Mouse (Mus musculus) layer of hippocampus, postnatal 14 days (tissue): ENCODE results near the gene Srgap1. TPM values are rescaled to one million over a fixed set of nuclear protein-coding genes. Genes with fewer than 3 reads are reported as not detected.

Experiments used
- DNase-seq, 2 experiments: peaks; one replicate each; pipeline ENCODE4 v3.0.0; 2021 to 2022; ENCODE audit warnings: low spot score in 2 of 2, mixed read lengths in 1 of 2
- total RNA-seq, 2 experiments: library from RNA; stranded (reverse); gene quantifications; 2 replicates each; pipeline ENCODE4 v1.2.3; 2021

Srgap1 gene
- total RNA-seq, 2 experiments from 2014 or later, result 19.0 to 23.4 TPM

- DNase-seq, result no peak
Observed at GRCm38 (mm10) chr10:121830335-121831307, 216.5 kb downstream of the Srgap1 start.

- no peak for DNase-seq
Observed at GRCm38 (mm10) chr10:121829800-121830303, 217.3 kb downstream of the Srgap1 start.

GRCm38 (mm10) chr10:121829034-121829433, 218.1 kb downstream of the Srgap1 start:
- no peak for DNase-seq

GRCm38 (mm10) chr10:121822674-121823073, 224.4 kb downstream of the Srgap1 start:
- no peak for DNase-seq

GRCm38 (mm10) chr10:121820846-121821245, 226.3 kb downstream of the Srgap1 start:
- no peak for DNase-seq

- no peak for DNase-seq
Observed at GRCm38 (mm10) chr10:121817983-121818382, 229.1 kb downstream of the Srgap1 start.

- no peak for DNase-seq
Observed at GRCm38 (mm10) chr10:121807771-121808170, 239.3 kb downstream of the Srgap1 start.

GRCm38 (mm10) chr10:121806806-121807205, 240.3 kb downstream of the Srgap1 start:
- no peak for DNase-seq

GRCm38 (mm10) chr10:121805933-121806341, 241.2 kb downstream of the Srgap1 start:
- DNase-seq, result no peak

GRCm38 (mm10) chr10:121804551-121804950, 242.6 kb downstream of the Srgap1 start:
- no peak for DNase-seq

GRCm38 (mm10) chr10:121800041-121800440, 247.1 kb downstream of the Srgap1 start:
- no peak for DNase-seq

- no peak for DNase-seq
Observed at GRCm38 (mm10) chr10:121796027-121796802, 250.9 kb downstream of the Srgap1 start.

- DNase-seq, result no peak
Observed at GRCm38 (mm10) chr10:121794486-121794885, 252.6 kb downstream of the Srgap1 start.

GRCm38 (mm10) chr10:121792661-121793060, 254.5 kb downstream of the Srgap1 start:
- no peak for DNase-seq

GRCm38 (mm10) chr10:121790078-121790477, 257.0 kb downstream of the Srgap1 start:
- DNase-seq, result no peak

GRCm38 (mm10) chr10:121788536-121788935, 258.6 kb downstream of the Srgap1 start:
- DNase-seq, result no peak

GRCm38 (mm10) chr10:121781159-121781558, 266.0 kb downstream of the Srgap1 start:
- no peak for DNase-seq

- DNase-seq, result no peak
Observed at GRCm38 (mm10) chr10:121775990-121776389, 271.1 kb downstream of the Srgap1 start.

GRCm38 (mm10) chr10:121773813-121774212, 273.3 kb downstream of the Srgap1 start:
- DNase-seq, result no peak

GRCm38 (mm10) chr10:121770624-121771577, 276.2 kb downstream of the Srgap1 start:
- no peak for DNase-seq

GRCm38 (mm10) chr10:121769711-121770110, 277.4 kb downstream of the Srgap1 start:
- no peak for DNase-seq
